Mouse (Mus musculus): Measurements from ENCODE around the gene Gnb1.

DNA sequence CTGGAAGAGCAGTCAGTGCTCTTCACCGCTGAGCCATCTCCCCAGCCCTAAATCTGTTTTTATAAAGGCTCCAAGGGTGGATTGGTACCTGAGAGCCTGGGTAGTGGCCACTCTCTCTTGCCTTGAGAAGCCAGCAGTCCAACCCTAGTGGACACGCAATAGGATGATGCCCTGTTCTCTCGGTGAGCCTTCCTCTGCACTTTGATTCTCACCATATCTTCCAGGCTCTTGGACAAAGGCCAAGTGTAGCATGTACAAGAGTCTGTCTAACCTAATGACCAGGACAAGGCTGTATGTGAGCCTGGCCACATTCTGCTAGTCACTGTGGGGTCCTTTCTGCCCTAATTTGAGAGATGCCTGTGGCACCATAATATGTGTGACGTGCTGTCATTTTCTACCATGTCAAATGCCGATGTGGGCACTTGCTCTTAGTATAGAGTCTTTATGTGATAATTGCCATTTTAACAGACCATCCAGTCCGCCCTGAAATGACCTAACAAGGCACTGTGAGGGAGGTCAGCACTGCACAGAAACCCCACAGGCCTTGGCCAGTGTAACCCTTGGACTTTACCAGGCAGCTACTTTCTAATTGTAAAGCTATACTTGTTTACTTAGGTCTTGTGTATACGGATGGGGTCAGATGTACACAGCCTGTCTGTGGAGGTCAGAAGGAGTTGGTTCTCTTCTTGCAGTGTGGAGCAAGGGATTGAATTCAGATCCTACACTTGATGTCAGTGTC lies 77.6 kb downstream of the Gnb1 start:
- TF ChIP-seq POLR2A (IDR thresholded peaks at IDR 0.05; ENCODE audit: insufficient read depth, low read length) (no peak), CTCF (IDR thresholded peaks at IDR 0.05; ENCODE audit: low read depth, low read length) (no peak)
